22 mouse cellular contexts compared by ENCODE assay signal in genomic region chr3:97573807-97574206, GRCm38 (mm10).
"Had no signal": no experiment of that assay in that cellular context is flagged by ENCODE, and none has a peak within 500 bp of the region (broad histone marks: within the 10 kb centered on the region; RNA-seq: fewer than 3 reads in every experiment).

No protein-coding gene starts in this region.

- H3K4me1 ChIP-seq: limb, embryonic 13.5 days; liver, embryonic 12.5 days; liver, embryonic 15.5 days; midbrain, embryonic 10.5 days; neural tube, embryonic 12.5 days had no signal

- H3K36me3 ChIP-seq: neural tube, embryonic 12.5 days had no signal

- DNase-seq: kidney, adult 18-20 months; kidney, adult 9 months; kidney, postnatal 14 days; kidney, postnatal 4 days; liver; lung, adult 18-20 months; lung, postnatal 14 days; right cerebral cortex, adult 18-20 months; right cerebral cortex, postnatal 14 days; right cerebral cortex, postnatal 4 days; thymus, adult 2 months; thymus, postnatal 14 days; thymus, postnatal 4 days had no signal

- H3K9ac ChIP-seq: limb, embryonic 13.5 days; liver, embryonic 12.5 days; liver, embryonic 15.5 days; neural tube, embryonic 12.5 days had no signal

- H3K9me3 ChIP-seq: limb, embryonic 10.5 days; limb, embryonic 13.5 days; liver, embryonic 12.5 days; liver, embryonic 15.5 days; midbrain, embryonic 10.5 days; neural tube, embryonic 12.5 days had no signal

- H3K4me3 ChIP-seq: limb, embryonic 10.5 days; limb, embryonic 13.5 days; liver, embryonic 12.5 days; liver, embryonic 15.5 days; midbrain, embryonic 10.5 days; neural tube, embryonic 12.5 days had no signal

- H3K27ac ChIP-seq: limb, embryonic 10.5 days; limb, embryonic 13.5 days; liver, embryonic 12.5 days; liver, embryonic 15.5 days; macrophage; midbrain, embryonic 10.5 days; neural tube, embryonic 12.5 days; stomach, postnatal 0 days had no signal

- ATAC-seq: liver, embryonic 12.5 days; midbrain, embryonic 16.5 days had no signal

- H3K27me3 ChIP-seq: limb, embryonic 13.5 days; liver, embryonic 12.5 days; liver, embryonic 15.5 days; neural tube, embryonic 12.5 days had no signal

- H3K4me2 ChIP-seq: limb, embryonic 13.5 days; liver, embryonic 12.5 days; liver, embryonic 15.5 days; neural tube, embryonic 12.5 days had no signal
